Mouse (Mus musculus): ENCODE results near the gene Cnih1. TPM values are rescaled to one million over a fixed set of nuclear protein-coding genes. Genes with fewer than 3 reads are reported as not detected.

Cnih1 gene
- polyA plus RNA-seq (2012; fragmentation: generic; extraction: Trizol) = 87.1 TPM
- long read RNA-seq, experiment 1, transcript Cnih1-201 (5 exons, 1,538 nt) = major isoform, 152 of 166 reads
- long read RNA-seq, experiment 1, partial matches to known transcripts = 1 of 166 reads
- long read RNA-seq, experiment 1, other reads (novel, unspliced or antisense) = 13 of 166 reads
- long read RNA-seq, experiment 2, transcript Cnih1-201 (5 exons, 1,538 nt) = major isoform, 307 of 309 reads
- long read RNA-seq, experiment 2, partial matches to known transcripts = 1 of 309 reads
- long read RNA-seq, experiment 2, other reads (novel, unspliced or antisense) = 1 of 309 reads

GRCm38 (mm10) chr14:46787787-46788504, at the start of gene Cnih1:
Gene Cnih1 (minus strand): TSS chr14:46788411.
- peak within 1 kb of the TSS; percentile 71 for H3K4me3 ChIP-seq (ENCODE audit: insufficient read depth, poor library complexity, severe bottlenecking)
- H3ac ChIP-seq (ENCODE audit: control insufficient read depth, insufficient read length, low read depth) = peak within 1 kb of the TSS; percentile 82
- H3K79me2 ChIP-seq (ENCODE audit: control insufficient read depth, insufficient read depth) = peaks cover 52% of the 10 kb centered on the region
- peak; percentile 80 for TF ChIP-seq CTCF (IDR thresholded peaks at IDR 0.05; ENCODE audit: control insufficient read depth, insufficient read depth, insufficient read length)
- TF ChIP-seq MYOD1 (IDR thresholded peaks at IDR 0.05; ENCODE audit: control insufficient read depth, insufficient read length, low read depth) = no peak
- no peaks in the 10 kb centered on the region for H3K27me3 ChIP-seq (ENCODE audit: control insufficient read depth, insufficient read depth, insufficient read length)
- H3K36me3 ChIP-seq (ENCODE audit: control insufficient read depth, insufficient read depth) = peaks cover 24% of the 10 kb centered on the region
- peaks cover 46% of the 10 kb centered on the region for H3K79me3 ChIP-seq (ENCODE audit: low read depth)

- peak overlapping the region; percentile 86 for H3K4me3 ChIP-seq (ENCODE audit: insufficient read depth, poor library complexity, severe bottlenecking)
- H3K79me3 ChIP-seq (ENCODE audit: low read depth) = peaks cover 11% of the 10 kb centered on the region
- no peaks in the 10 kb centered on the region for H3K27me3 ChIP-seq (ENCODE audit: control insufficient read depth, insufficient read depth, insufficient read length)
- H3K36me3 ChIP-seq (ENCODE audit: control insufficient read depth, insufficient read depth) = no peaks in the 10 kb centered on the region
- TF ChIP-seq CEBPB (IDR thresholded peaks at IDR 0.05; ENCODE audit: low read depth) (no peak), MYOG (IDR thresholded peaks at IDR 0.05; ENCODE audit: control insufficient read depth, extremely low read depth, insufficient read length) (no peak), MYOD1 (IDR thresholded peaks at IDR 0.05; ENCODE audit: control insufficient read depth, insufficient read length, low read depth) (no peak), CTCF (IDR thresholded peaks at IDR 0.05; ENCODE audit: control insufficient read depth, insufficient read depth, insufficient read length) (no peak), USF1 (IDR thresholded peaks at IDR 0.05; ENCODE audit: low read depth) (no peak)
- peaks cover 60% of the 10 kb centered on the region for H3K79me2 ChIP-seq (ENCODE audit: control insufficient read depth, insufficient read depth)
- H3ac ChIP-seq (ENCODE audit: control insufficient read depth, insufficient read length, low read depth) = peak overlapping the region; percentile 87
Observed at GRCm38 (mm10) chr14:46832354-46833272, 44.4 kb upstream of the Cnih1 start.

GRCm38 (mm10) chr14:46831837-46832333, 43.7 kb upstream of the Cnih1 start, which contains the start of gene Cgrrf1:
Gene Cgrrf1 (plus strand): TSS chr14:46832125.
- no peaks in the 10 kb centered on the region for H3K36me3 ChIP-seq (ENCODE audit: control insufficient read depth, insufficient read depth)
- H3K79me2 ChIP-seq (ENCODE audit: control insufficient read depth, insufficient read depth) = peaks cover 53% of the 10 kb centered on the region
- TF ChIP-seq MYOD1 (IDR thresholded peaks at IDR 0.05; ENCODE audit: control insufficient read depth, insufficient read length, low read depth) (peak; percentile 26), CTCF (IDR thresholded peaks at IDR 0.05; ENCODE audit: control insufficient read depth, insufficient read depth, insufficient read length) (no peak)
- no peaks in the 10 kb centered on the region for H3K27me3 ChIP-seq (ENCODE audit: control insufficient read depth, insufficient read depth, insufficient read length)
- peaks cover 8% of the 10 kb centered on the region for H3K79me3 ChIP-seq (ENCODE audit: low read depth)
- peak within 1 kb of the TSS; percentile 86 for H3K4me3 ChIP-seq (ENCODE audit: insufficient read depth, poor library complexity, severe bottlenecking)
- H3ac ChIP-seq (ENCODE audit: control insufficient read depth, insufficient read length, low read depth) = peak within 1 kb of the TSS; percentile 87

- peaks cover 8% of the 10 kb centered on the region for H3K79me3 ChIP-seq (ENCODE audit: low read depth)
- H3K4me3 ChIP-seq (ENCODE audit: insufficient read depth, poor library complexity, severe bottlenecking) = peak overlapping the region; percentile 86
- H3ac ChIP-seq (ENCODE audit: control insufficient read depth, insufficient read length, low read depth) = peak overlapping the region; percentile 3
- H3K79me2 ChIP-seq (ENCODE audit: control insufficient read depth, insufficient read depth) = peaks cover 47% of the 10 kb centered on the region
- no peak for TF ChIP-seq USF1 (IDR thresholded peaks at IDR 0.05; ENCODE audit: low read depth)
- no peak for TF ChIP-seq MYOG (IDR thresholded peaks at IDR 0.05; ENCODE audit: control insufficient read depth, extremely low read depth, insufficient read length)
- TF ChIP-seq FOSL1 (IDR thresholded peaks at IDR 0.05; ENCODE audit: insufficient read depth, low read length, poor library complexity, severe bottlenecking) = no peak
- TF ChIP-seq MAX (IDR thresholded peaks at IDR 0.05) = no peak
- no peak for TF ChIP-seq MYOD1 (IDR thresholded peaks at IDR 0.05; ENCODE audit: control insufficient read depth, insufficient read length, low read depth)
- no peaks in the 10 kb centered on the region for H3K27me3 ChIP-seq (ENCODE audit: control insufficient read depth, insufficient read depth, insufficient read length)
- H3K36me3 ChIP-seq (ENCODE audit: control insufficient read depth, insufficient read depth) = no peaks in the 10 kb centered on the region
Observed at GRCm38 (mm10) chr14:46831295-46831694, 43.1 kb upstream of the Cnih1 start.

GRCm38 (mm10) chr14:46827430-46827829, 39.2 kb upstream of the Cnih1 start:
- no peaks in the 10 kb centered on the region for H3K36me3 ChIP-seq (ENCODE audit: control insufficient read depth, insufficient read depth)
- H3K4me3 ChIP-seq (ENCODE audit: insufficient read depth, poor library complexity, severe bottlenecking) = no peak overlapping the region
- no peaks in the 10 kb centered on the region for H3K27me3 ChIP-seq (ENCODE audit: control insufficient read depth, insufficient read depth, insufficient read length)
- H3K79me2 ChIP-seq (ENCODE audit: control insufficient read depth, insufficient read depth) = peaks cover 9% of the 10 kb centered on the region
- H3K79me3 ChIP-seq (ENCODE audit: low read depth) = peaks cover 1% of the 10 kb centered on the region
- no peak overlapping the region for H3ac ChIP-seq (ENCODE audit: control insufficient read depth, insufficient read length, low read depth)
- TF ChIP-seq MYOD1 (IDR thresholded peaks at IDR 0.05; ENCODE audit: control insufficient read depth, insufficient read length, low read depth) (no peak), USF1 (IDR thresholded peaks at IDR 0.05; ENCODE audit: low read depth) (no peak), MAX (IDR thresholded peaks at IDR 0.05) (no peak)
